8 mouse cellular contexts compared by ENCODE assay signal in genomic region chr4:107801366-107802184, GRCm38 (mm10). TPM values are rescaled to one million over a fixed set of nuclear protein-coding genes. Genes with fewer than 3 reads are reported as not detected.
DNase-seq lines count a peak whose midpoint lies in the region; ATAC-seq lines count a peak whose summit lies in the region.

No protein-coding gene starts in this region.

- under 1% methylated on average over 36 of the region's 41 CpGs for WGBS in hindbrain, embryonic 15.5 days
- 9% methylated on average over 32 of the region's 41 CpGs for whole genome bisulfite sequencing in macrophage (ENCODE audit: missing documents)

- H3K27me3 ChIP-seq in hindbrain, embryonic 15.5 days: no peaks in the 10 kb centered on the region

- no peaks in the 10 kb centered on the region for H3K9me3 ChIP-seq in hindbrain, embryonic 15.5 days

- ATAC-seq in frontal cortex, adult (ENCODE audit: low TSS enrichment): peak; percentile 10; the same call in 1 of the 2 replicates
- ATAC-seq in hindbrain, embryonic 15.5 days (ENCODE audit: low FRiP score, low read depth): peak; percentile 78

- peak overlapping the region; percentile 91 for H3K4me3 ChIP-seq in hindbrain, embryonic 15.5 days
- H3K4me3 ChIP-seq in macrophage (ENCODE audit: inconsistent target): peak overlapping the region; percentile 45

- peak overlapping the region; percentile 94 for H3K27ac ChIP-seq in hindbrain, embryonic 15.5 days (replicated peaks)
- no peak overlapping the region for H3K27ac ChIP-seq in macrophage

- DNase-seq in MN1 (ENCODE audit: low spot score): peak; percentile 75
- DNase-seq in cerebellum, adult 8-10 months: peak; percentile 83
- peak; percentile 71 to 74 for DNase-seq in left cerebral cortex, adult 8-10 months (ENCODE audit: low spot score in 2 of 2)
- DNase-seq in right cerebral cortex, adult 2 months (ENCODE audit: low spot score in 2 of 2): peak; percentile 71 to 80
- DNase-seq in urinary bladder, postnatal 36 days (ENCODE audit: low spot score in 2 of 2): peak; percentile 54 to 71

- peak overlapping the region; percentile 76 for H3K4me2 ChIP-seq in hindbrain, embryonic 15.5 days

- no peaks in the 10 kb centered on the region for H3K36me3 ChIP-seq in hindbrain, embryonic 15.5 days
- no peaks in the 10 kb centered on the region for H3K36me3 ChIP-seq in macrophage (ENCODE audit: inconsistent target)

- H3K4me1 ChIP-seq in hindbrain, embryonic 15.5 days (replicated peaks): peaks cover 43% of the 10 kb centered on the region

- peak overlapping the region; percentile 96 for H3K9ac ChIP-seq in hindbrain, embryonic 15.5 days

- H3K79me2 ChIP-seq in macrophage (ENCODE audit: inconsistent target): peaks cover 11% of the 10 kb centered on the region; the same call in 1 of the 2 replicates

RNA-seq across cellular contexts. Expression of gene Lrp8, which starts 0.5 kb away (rescaled TPM):
- polyA plus RNA-seq in hindbrain, embryonic 15.5 days (2015; fragmentation: Nextera tagmentation; extraction: Ambion mirVana): 60.2 and 60.6 TPM in 2 replicates
- total RNA-seq in left cerebral cortex, adult 8-10 months (2022): 10 to 100 TPM; 79.9 to 98.4 (median 85.1) TPM
- total RNA-seq in macrophage (2018; cell fraction: chromatin; rRNA removed): 10 to 100 TPM in 4 of 26 experiments, 1 to 10 TPM in 22; 1.4 to 11.6 (median 6.8) TPM
- 1 to 10 TPM in 25 of 26 experiments, under 1 TPM in 1; 0.85 to 3.0 (median 2.1) TPM for total RNA-seq in macrophage (2018; cell fraction: cytosol; rRNA removed)
- 10 to 100 TPM in 3 of 26 experiments, 1 to 10 TPM in 23; 2.8 to 53.1 (median 5.5) TPM for total RNA-seq in macrophage (2018; cell fraction: nucleus; rRNA removed)
- polyA plus RNA-seq in macrophage (2018): 0.79 to 10.9 TPM (median 1.6 TPM) in 3 replicates
